Mouse (Mus musculus) G1E (cell line): Measurements from ENCODE around the gene Fat3. TPM values are rescaled to one million over a fixed set of nuclear protein-coding genes. Genes with fewer than 3 reads are reported as not detected.

Source experiments
- ATAC-seq: 2 replicates; pipeline ENCODE4 v1.8.0; 2016; ENCODE audit warnings: mild to moderate bottlenecking; ENCODE audit not compliant: insufficient number of reproducible peaks, poor library complexity, low FRiP score, severe bottlenecking; ENCODE audit errors: extremely low read depth
- DNase-seq: peaks from one replicate; pipeline ENCODE4 v3.0.0; 2012; ENCODE audit warnings: low spot score
- H3K27me3 ChIP-seq: 2 replicates; pipeline ENCODE4 v1.6.1; 2012; ENCODE audit warnings: mild to moderate bottlenecking, low read length, inconsistent platforms; ENCODE audit not compliant: insufficient read depth
- H3K36me3 ChIP-seq: replicated peaks from 2 replicates; pipeline ENCODE3; 2012; ENCODE audit warnings: mild to moderate bottlenecking, inconsistent platforms
- H3K4me1 ChIP-seq: 2 replicates; pipeline ENCODE4 v1.6.1; 2012; ENCODE audit warnings: low read depth, low read length, inconsistent platforms, mixed read lengths; ENCODE audit not compliant: insufficient read depth
- H3K4me3 ChIP-seq: 2 replicates; pipeline ENCODE4 v1.5.1; 2012; ENCODE audit warnings: low read depth, mild to moderate bottlenecking, inconsistent platforms, low read length, moderate library complexity, mixed read lengths
- H3K9me3 ChIP-seq: replicated peaks from 2 replicates; pipeline ENCODE4 v1.6.1; 2012; ENCODE audit warnings: inconsistent platforms
- CTCF ChIP-seq: IDR thresholded peaks from 2 replicates; pipeline ENCODE4 v1.5.1; 2012; ENCODE audit warnings: low read depth, low read length, inconsistent platforms, mixed read lengths
- GATA1 ChIP-seq: IDR thresholded peaks from 2 replicates; pipeline ENCODE4 v1.6.1; 2012; ENCODE audit warnings: borderline replicate concordance, low read length, inconsistent platforms, mixed read lengths
- GATA2 ChIP-seq: IDR thresholded peaks from 2 replicates; pipeline ENCODE4 v1.6.1; 2012; ENCODE audit warnings: low read depth, low read length, inconsistent platforms, borderline replicate concordance
- POLR2AphosphoS5 ChIP-seq: IDR thresholded peaks from 2 replicates; pipeline ENCODE4 v1.6.1; 2012; ENCODE audit warnings: low read depth, low read length, inconsistent platforms; ENCODE audit not compliant: insufficient replicate concordance
- TAL1 ChIP-seq: conservative IDR thresholded peaks from 2 replicates; pipeline ENCODE4 v1.6.1; 2012; ENCODE audit warnings: low read depth, low read length, inconsistent platforms, mixed read lengths
- polyA plus RNA-seq: library from polyadenylated mRNA; stranded (reverse); fragments of >175 nt; gene quantifications from 2 replicates; pipeline ENCODE4 v1.2.3, GENCODE M21; 2012
- total RNA-seq, 2 experiments: library from RNA; stranded (forward) in 1 of 2; stranded (reverse) in 1 of 2; fragments of 200-1000 nt in 1 of 2; fragments of >200 nt in 1 of 2; fragmentation: Nextera tagmentation in 1 of 2; gene quantifications; 2 replicates each; pipeline ENCODE4 v1.2.3; 2014 to 2017

The Fat3 gene
- total and polyA plus RNA-seq, 3 experiments: 0.11 TPM; not detected in 2

GRCm38 (mm10) chr9:16292492-16292891 is 208.6 kb downstream of the Fat3 start:
- H3K36me3 ChIP-seq: no peaks in the 10 kb centered on the region
- no peak for TF ChIP-seq CTCF
- TF ChIP-seq TAL1: no peak
- TF ChIP-seq GATA1: no peak
- TF ChIP-seq GATA2: no peak
- TF ChIP-seq POLR2AphosphoS5: no peak
- no peak for DNase-seq
- H3K9me3 ChIP-seq: no peaks in the 10 kb centered on the region
- H3K27me3 ChIP-seq: no peaks in the 10 kb centered on the region
- ATAC-seq: no peak
- no peak overlapping the region for H3K4me3 ChIP-seq
- H3K4me1 ChIP-seq: no peaks in the 10 kb centered on the region

GRCm38 (mm10) chr9:16290911-16291310 is 210.2 kb downstream of the Fat3 start:
- Histone ChIP-seq H3K27me3 (no peaks in the 10 kb centered on the region), H3K9me3 (no peaks in the 10 kb centered on the region), H3K4me1 (no peaks in the 10 kb centered on the region), H3K4me3 (no peak overlapping the region), H3K36me3 (no peaks in the 10 kb centered on the region)
- TF ChIP-seq GATA2 (no peak), CTCF (no peak), POLR2AphosphoS5 (no peak), GATA1 (no peak), TAL1 (no peak)
- DNase-seq: no peak
- ATAC-seq: no peak

- DNase-seq: no peak
- TF ChIP-seq GATA1 (no peak), TAL1 (no peak), CTCF (no peak), GATA2 (no peak), POLR2AphosphoS5 (no peak)
- no peak for ATAC-seq
- Histone ChIP-seq H3K36me3 (no peaks in the 10 kb centered on the region), H3K9me3 (no peaks in the 10 kb centered on the region), H3K27me3 (no peaks in the 10 kb centered on the region), H3K4me1 (no peaks in the 10 kb centered on the region), H3K4me3 (no peak overlapping the region)
These were observed 218.1 kb downstream of the Fat3 start for GRCm38 (mm10) chr9:16283033-16283432.

GRCm38 (mm10) chr9:16282291-16282804 is 218.7 kb downstream of the Fat3 start:
- no peak for TF ChIP-seq GATA2
- no peak for TF ChIP-seq TAL1
- TF ChIP-seq CTCF: no peak
- no peak for TF ChIP-seq POLR2AphosphoS5
- TF ChIP-seq GATA1: no peak
- no peak for DNase-seq
- no peaks in the 10 kb centered on the region for H3K9me3 ChIP-seq
- no peak overlapping the region for H3K4me3 ChIP-seq
- H3K27me3 ChIP-seq: no peaks in the 10 kb centered on the region
- no peaks in the 10 kb centered on the region for H3K36me3 ChIP-seq
- no peaks in the 10 kb centered on the region for H3K4me1 ChIP-seq
- no peak for ATAC-seq

- no peaks in the 10 kb centered on the region for H3K4me1 ChIP-seq
- no peaks in the 10 kb centered on the region for H3K36me3 ChIP-seq
- no peaks in the 10 kb centered on the region for H3K9me3 ChIP-seq
- DNase-seq (no peak), ATAC-seq (no peak)
- H3K27me3 ChIP-seq: no peaks in the 10 kb centered on the region
- H3K4me3 ChIP-seq: no peak overlapping the region
- TF ChIP-seq TAL1 (no peak), POLR2AphosphoS5 (no peak), CTCF (no peak), GATA2 (no peak), GATA1 (no peak)
These were observed 225.5 kb downstream of the Fat3 start for GRCm38 (mm10) chr9:16275589-16275988.

GRCm38 (mm10) chr9:16274130-16274529 is 227.0 kb downstream of the Fat3 start:
- TF ChIP-seq POLR2AphosphoS5 (no peak), GATA2 (no peak), TAL1 (no peak), CTCF (no peak), GATA1 (no peak)
- ATAC-seq (no peak), DNase-seq (no peak)
- H3K9me3 ChIP-seq: no peaks in the 10 kb centered on the region
- no peaks in the 10 kb centered on the region for H3K27me3 ChIP-seq
- no peaks in the 10 kb centered on the region for H3K36me3 ChIP-seq
- H3K4me1 ChIP-seq: no peaks in the 10 kb centered on the region
- no peak overlapping the region for H3K4me3 ChIP-seq

GRCm38 (mm10) chr9:16272810-16273209 is 228.3 kb downstream of the Fat3 start:
- Histone ChIP-seq H3K36me3 (no peaks in the 10 kb centered on the region), H3K4me1 (no peaks in the 10 kb centered on the region)
- no peak for DNase-seq

More at GRCm38 (mm10) chr9:16272810-16273209, 228.3 kb downstream of the Fat3 start:
- no peak for TF ChIP-seq TAL1
- Histone ChIP-seq H3K27me3 (no peaks in the 10 kb centered on the region), H3K4me3 (no peak overlapping the region), H3K9me3 (no peaks in the 10 kb centered on the region)
- ATAC-seq: no peak
